Mouse (Mus musculus) bone marrow, adult 2 months (tissue): ENCODE results near the gene Lrch1.

Experiments used
- CTCF ChIP-seq: fragments of 200-500 bp; IDR thresholded peaks from 2 replicates; pipeline ENCODE4 v1.5.1; 2011; ENCODE audit warnings: low read length, control low read depth; ENCODE audit not compliant: control insufficient read depth, insufficient read depth
- POLR2A ChIP-seq: fragments of 200-500 bp; IDR thresholded peaks from 2 replicates; pipeline ENCODE4 v1.6.1; 2011; ENCODE audit warnings: low read depth, mild to moderate bottlenecking, control low read depth, low read length, borderline replicate concordance; ENCODE audit not compliant: control insufficient read depth

DNA sequence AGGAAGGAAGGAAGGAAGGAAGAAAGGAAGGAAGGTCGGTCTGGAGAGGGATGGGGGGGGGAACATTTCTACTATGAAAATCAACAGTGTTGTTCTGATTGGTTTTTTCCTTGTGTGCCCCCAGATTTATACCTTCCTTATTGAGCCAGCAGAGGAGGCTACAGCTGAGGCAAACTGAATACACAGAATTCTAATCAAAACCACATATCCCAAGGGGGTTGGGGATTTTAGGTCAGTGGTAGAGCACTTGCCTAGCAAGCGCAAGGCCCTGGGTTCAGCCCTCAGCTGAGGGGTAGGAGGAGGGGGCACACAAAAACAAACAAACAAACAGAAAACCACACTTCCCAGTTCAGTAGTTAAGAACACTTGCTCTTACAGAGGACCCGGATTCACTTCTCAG, 8.8 kb downstream of the Lrch1 start:
- no peak for TF ChIP-seq CTCF
- no peak for TF ChIP-seq POLR2A
